Mouse (Mus musculus): Measurements from ENCODE around the gene Zcchc4. TPM values are rescaled to one million over a fixed set of nuclear protein-coding genes. Genes with fewer than 3 reads are reported as not detected.

The Zcchc4 gene
- total RNA-seq (2021) (1 to 10 TPM; 5.0 to 5.2 TPM), polyA plus RNA-seq (2012; rRNA removed) (4.5 and 7.3 TPM in 2 replicates)
- long read RNA-seq, transcript Zcchc4-203 (13 exons, 2,485 nt): major isoform, 5 of 7 reads
- long read RNA-seq, partial matches to known transcripts: 0 of 7 reads
- long read RNA-seq, other reads (novel, unspliced or antisense): 2 of 7 reads

- no peak within 1 kb of the TSS for H3K9ac ChIP-seq (ENCODE audit: low read depth, low read length)
- H3K27ac ChIP-seq: no peak within 1 kb of the TSS
- no peaks in the 10 kb centered on the region for H3K79me2 ChIP-seq (replicated peaks; ENCODE audit: control insufficient read depth, insufficient read depth, low read length)
- intact Hi-C loops (cut with DNase I): no loop called here
- TF ChIP-seq EP300 (IDR thresholded peaks at IDR 0.05; ENCODE audit: insufficient read depth, low read depth, low read length): no peak
- no peak for TF ChIP-seq POLR2A (IDR thresholded peaks at IDR 0.05; ENCODE audit: insufficient read depth, low read depth, low read length)
- TF ChIP-seq CTCF (IDR thresholded peaks at IDR 0.05): no peak
- no peak for DNase-seq
- H3K36me3 ChIP-seq (ENCODE audit: control insufficient read depth, insufficient read depth, low read length): no peaks in the 10 kb centered on the region
- H3K27me3 ChIP-seq (ENCODE audit: control insufficient read depth, insufficient read depth, low read length): no peaks in the 10 kb centered on the region
- no peaks in the 10 kb centered on the region for H3K4me1 ChIP-seq (ENCODE audit: control insufficient read depth, insufficient read depth, low read length)
- WGBS: 52% methylated on average over 8 of the region's 8 CpGs
- no peak within 1 kb of the TSS for H3K4me3 ChIP-seq
These were observed at the start of gene Zcchc4 for GRCm38 (mm10) chr5:52775237-52775636. Zcchc4 (plus strand) TSS chr5:52775409.

GRCm38 (mm10) chr5:52727747-52728146 lies 47.5 kb upstream of the Zcchc4 start:
- H3K79me2 ChIP-seq (replicated peaks; ENCODE audit: control insufficient read depth, insufficient read depth, low read length): no peaks in the 10 kb centered on the region
- H3K27ac ChIP-seq: no peak overlapping the region
- WGBS: 74% methylated on average over 5 of the region's 5 CpGs
- intact Hi-C loops (cut with DNase I): no loop called here
- H3K27me3 ChIP-seq (ENCODE audit: control insufficient read depth, insufficient read depth, low read length): no peaks in the 10 kb centered on the region
- H3K4me1 ChIP-seq (ENCODE audit: control insufficient read depth, insufficient read depth, low read length): no peaks in the 10 kb centered on the region
- no peak overlapping the region for H3K4me3 ChIP-seq
- TF ChIP-seq CTCF (IDR thresholded peaks at IDR 0.05) (no peak), EP300 (IDR thresholded peaks at IDR 0.05; ENCODE audit: insufficient read depth, low read depth, low read length) (no peak), POLR2A (IDR thresholded peaks at IDR 0.05; ENCODE audit: insufficient read depth, low read depth, low read length) (no peak)
- no peaks in the 10 kb centered on the region for H3K36me3 ChIP-seq (ENCODE audit: control insufficient read depth, insufficient read depth, low read length)
- no peak overlapping the region for H3K9ac ChIP-seq (ENCODE audit: low read depth, low read length)
- no peak for DNase-seq

- TF ChIP-seq CTCF (IDR thresholded peaks at IDR 0.05) (no peak), POLR2A (IDR thresholded peaks at IDR 0.05; ENCODE audit: insufficient read depth, low read depth, low read length) (no peak), EP300 (IDR thresholded peaks at IDR 0.05; ENCODE audit: insufficient read depth, low read depth, low read length) (no peak)
- intact Hi-C loops (cut with DNase I): no loop called here
- Histone ChIP-seq H3K27me3 (ENCODE audit: control insufficient read depth, insufficient read depth, low read length) (no peaks in the 10 kb centered on the region), H3K79me2 (replicated peaks; ENCODE audit: control insufficient read depth, insufficient read depth, low read length) (no peaks in the 10 kb centered on the region), H3K4me3 (no peak overlapping the region), H3K4me1 (ENCODE audit: control insufficient read depth, insufficient read depth, low read length) (no peaks in the 10 kb centered on the region), H3K36me3 (ENCODE audit: control insufficient read depth, insufficient read depth, low read length) (no peaks in the 10 kb centered on the region), H3K9ac (ENCODE audit: low read depth, low read length) (no peak overlapping the region), H3K27ac (no peak overlapping the region)
- no peak for DNase-seq
- WGBS: 44% methylated on average over 4 of the region's 4 CpGs
These were observed 42.4 kb upstream of the Zcchc4 start for GRCm38 (mm10) chr5:52732811-52733210.

- Histone ChIP-seq H3K79me2 (replicated peaks; ENCODE audit: control insufficient read depth, insufficient read depth, low read length) (no peaks in the 10 kb centered on the region), H3K27me3 (ENCODE audit: control insufficient read depth, insufficient read depth, low read length) (no peaks in the 10 kb centered on the region), H3K27ac (no peak overlapping the region), H3K4me3 (no peak overlapping the region), H3K36me3 (ENCODE audit: control insufficient read depth, insufficient read depth, low read length) (no peaks in the 10 kb centered on the region), H3K4me1 (ENCODE audit: control insufficient read depth, insufficient read depth, low read length) (no peaks in the 10 kb centered on the region), H3K9ac (ENCODE audit: low read depth, low read length) (no peak overlapping the region)
- 80% methylated on average over 3 of the region's 3 CpGs for WGBS
- DNase-seq: no peak
- intact Hi-C loops (cut with DNase I): no loop called here
- TF ChIP-seq CTCF (IDR thresholded peaks at IDR 0.05): no peak
- TF ChIP-seq EP300 (IDR thresholded peaks at IDR 0.05; ENCODE audit: insufficient read depth, low read depth, low read length): no peak
These were observed 39.2 kb upstream of the Zcchc4 start for GRCm38 (mm10) chr5:52736046-52736445.

- H3K4me3 ChIP-seq: peak within 1 kb of the TSS; percentile 83
- H3K36me3 ChIP-seq (ENCODE audit: control insufficient read depth, insufficient read depth, low read length): peaks cover 2% of the 10 kb centered on the region; the same call in 1 of the 2 replicates
- WGBS: under 1% methylated on average over 74 of the region's 75 CpGs
- TF ChIP-seq POLR2A (IDR thresholded peaks at IDR 0.05; ENCODE audit: insufficient read depth, low read depth, low read length): no peak
- TF ChIP-seq EP300 (IDR thresholded peaks at IDR 0.05; ENCODE audit: insufficient read depth, low read depth, low read length): no peak
- TF ChIP-seq CTCF (IDR thresholded peaks at IDR 0.05): no peak
- DNase-seq: peak; percentile 86
- H3K79me2 ChIP-seq (replicated peaks; ENCODE audit: control insufficient read depth, insufficient read depth, low read length): peaks cover 2% of the 10 kb centered on the region
- no peaks in the 10 kb centered on the region for H3K27me3 ChIP-seq (ENCODE audit: control insufficient read depth, insufficient read depth, low read length)
- intact Hi-C loops (cut with DNase I): loop anchor here (5.0 kb wide), 2 partner anchors 41 to 74 kb away; partner anchors contain the start of gene Sepsecs
- H3K27ac ChIP-seq: peak within 1 kb of the TSS; percentile 63
- H3K9ac ChIP-seq (ENCODE audit: low read depth, low read length): peak within 1 kb of the TSS; percentile 97
- peaks cover 2% of the 10 kb centered on the region for H3K4me1 ChIP-seq (ENCODE audit: control insufficient read depth, insufficient read depth, low read length)
These were observed 33.7 kb upstream of the Zcchc4 start, which contains the start of gene Pi4k2b for GRCm38 (mm10) chr5:52741391-52742111. Pi4k2b (plus strand) TSS chr5:52741574.
